Mouse (Mus musculus) heart, embryonic 10.5 days (tissue): ENCODE measurements around the gene Rnf214. TPM values are rescaled to one million over a fixed set of nuclear protein-coding genes. Genes with fewer than 3 reads are reported as not detected.

Experiments used
- DNase-seq: peaks from one replicate; pipeline ENCODE4 v3.0.0-alpha.2; 2017; ENCODE audit warnings: low spot score
- H3K27ac ChIP-seq: fragments of 300-500 bp; sonication (generic); 2 replicates; pipeline ENCODE4 v1.5.1; 2016; ENCODE audit warnings: mild to moderate bottlenecking
- H3K27me3 ChIP-seq: fragments of 300-500 bp; sonication (generic); 2 replicates; pipeline ENCODE4 v1.6.1; 2016; ENCODE audit warnings: mild to moderate bottlenecking; ENCODE audit not compliant: poor library complexity, insufficient read depth, severe bottlenecking
- H3K36me3 ChIP-seq: fragments of 300-500 bp; sonication (generic); 2 replicates; pipeline ENCODE4 v1.6.1; 2016; ENCODE audit warnings: mild to moderate bottlenecking, moderate library complexity
- H3K4me1 ChIP-seq: fragments of 300-500 bp; sonication (generic); 2 replicates; pipeline ENCODE4 v1.6.1; 2016; ENCODE audit warnings: mild to moderate bottlenecking
- H3K4me3 ChIP-seq: fragments of 300-500 bp; sonication (generic); 2 replicates; pipeline ENCODE4 v1.5.1; 2016; ENCODE audit warnings: mild to moderate bottlenecking, moderate library complexity
- H3K9me3 ChIP-seq: fragments of 300-500 bp; sonication (generic); 2 replicates; pipeline ENCODE4 v1.6.1; 2016; ENCODE audit warnings: mild to moderate bottlenecking, moderate library complexity
- WGBS: fragments of 180-500 bp; shearing (Covaris S2); methylation state at CpG from one replicate; pipeline ENCODE4 v1.1.7; 2016; 5-methylcytosine and 5-hydroxymethylcytosine counted together
- polyA plus RNA-seq: library from polyadenylated mRNA; unstranded; fragments of >200 nt; fragmentation: Nextera tagmentation; extraction: Ambion mirVana; gene quantifications from 2 replicates; pipeline ENCODE4 v1.2.1, GENCODE M21; 2016

The Rnf214 gene
- polyA plus RNA-seq, 1 experiment from 2014 or later, result 45.5 TPM

GRCm38 (mm10) chr9:45840331-45840730 is 66.4 kb downstream of the Rnf214 start:
- H3K4me3 ChIP-seq, result peak overlapping the region; percentile 88
- WGBS, result 62% methylated on average over 5 of the region's 5 CpGs

GRCm38 (mm10) chr9:45839982-45840300 is 66.8 kb downstream of the Rnf214 start:
- Histone ChIP-seq H3K27me3 (no peaks in the 10 kb centered on the region), H3K4me1 (peaks cover 28% of the 10 kb centered on the region), H3K36me3 (no peaks in the 10 kb centered on the region), H3K4me3 (peak overlapping the region; percentile 88), H3K9me3 (no peaks in the 10 kb centered on the region), H3K27ac (peak overlapping the region; percentile 31; the same call in 1 of the 2 replicates)
- 65% methylated on average over 7 of the region's 7 CpGs for WGBS
- no peak for DNase-seq

More at GRCm38 (mm10) chr9:45840331-45840730, 66.4 kb downstream of the Rnf214 start:
- Histone ChIP-seq H3K27ac (peak overlapping the region; percentile 31; the same call in 1 of the 2 replicates), H3K9me3 (no peaks in the 10 kb centered on the region), H3K27me3 (no peaks in the 10 kb centered on the region), H3K4me1 (peaks cover 28% of the 10 kb centered on the region), H3K36me3 (0 out of 2 replicates have a peak, but pooled peaks cover 2% of the 10 kb centered on the region)
- no peak for DNase-seq

GRCm38 (mm10) chr9:45839139-45839981 is 67.4 kb downstream of the Rnf214 start:
- peak overlapping the region; percentile 88 for H3K4me3 ChIP-seq
- H3K36me3 ChIP-seq, result no peaks in the 10 kb centered on the region
- no peaks in the 10 kb centered on the region for H3K27me3 ChIP-seq
- 6% methylated on average over 17 of the region's 17 CpGs for WGBS
- no peaks in the 10 kb centered on the region for H3K9me3 ChIP-seq
- DNase-seq, result no peak
- peaks cover 28% of the 10 kb centered on the region for H3K4me1 ChIP-seq
- H3K27ac ChIP-seq, result peak overlapping the region; percentile 87

- peak; percentile 93 for DNase-seq
- Histone ChIP-seq H3K27ac (peak within 1 kb of the TSS; percentile 87), H3K36me3 (no peaks in the 10 kb centered on the region), H3K27me3 (no peaks in the 10 kb centered on the region), H3K9me3 (no peaks in the 10 kb centered on the region), H3K4me3 (peak within 1 kb of the TSS; percentile 88), H3K4me1 (peaks cover 23% of the 10 kb centered on the region)
- WGBS, result under 1% methylated on average over 40 of the region's 40 CpGs
Measured at GRCm38 (mm10) chr9:45838434-45839138, 68.1 kb downstream of the Rnf214 start, which contains the start of gene Bace1. Gene Bace1, plus strand, starts transcription at chr9:45838580.

GRCm38 (mm10) chr9:45838069-45838433 is 68.7 kb downstream of the Rnf214 start:
- WGBS, result 19% methylated on average over 4 of the region's 4 CpGs
- peaks cover 23% of the 10 kb centered on the region for H3K4me1 ChIP-seq
- H3K4me3 ChIP-seq, result peak overlapping the region; percentile 88
- H3K9me3 ChIP-seq, result no peaks in the 10 kb centered on the region
- H3K36me3 ChIP-seq, result no peaks in the 10 kb centered on the region
- H3K27me3 ChIP-seq, result no peaks in the 10 kb centered on the region
- no peak overlapping the region for H3K27ac ChIP-seq
- DNase-seq, result no peak

GRCm38 (mm10) chr9:45833461-45833860 is 73.2 kb downstream of the Rnf214 start:
- Histone ChIP-seq H3K27ac (no peak overlapping the region), H3K4me1 (no peaks in the 10 kb centered on the region), H3K27me3 (no peaks in the 10 kb centered on the region), H3K36me3 (no peaks in the 10 kb centered on the region), H3K9me3 (no peaks in the 10 kb centered on the region), H3K4me3 (no peak overlapping the region)
- whole genome bisulfite sequencing, result 87% methylated on average over 2 of the region's 2 CpGs
- no peak for DNase-seq

GRCm38 (mm10) chr9:45832898-45833297 is 73.8 kb downstream of the Rnf214 start:
- Histone ChIP-seq H3K9me3 (no peaks in the 10 kb centered on the region), H3K27ac (no peak overlapping the region), H3K27me3 (no peaks in the 10 kb centered on the region), H3K4me1 (peaks cover 3% of the 10 kb centered on the region), H3K36me3 (no peaks in the 10 kb centered on the region), H3K4me3 (no peak overlapping the region)
- WGBS, result 87% methylated on average over 2 of the region's 2 CpGs
- no peak for DNase-seq

GRCm38 (mm10) chr9:45829107-45829506 is 77.6 kb downstream of the Rnf214 start:
- peak; percentile 88 for DNase-seq
- peak overlapping the region; percentile 73 for H3K4me3 ChIP-seq
- no peaks in the 10 kb centered on the region for H3K27me3 ChIP-seq
- WGBS, result 23% methylated on average over 10 of the region's 10 CpGs
- peaks cover 11% of the 10 kb centered on the region for H3K4me1 ChIP-seq
- no peaks in the 10 kb centered on the region for H3K9me3 ChIP-seq
- no peaks in the 10 kb centered on the region for H3K36me3 ChIP-seq
- 0 out of 2 replicates have a peak overlapping the region, but pooled peaks have one; percentile 42 for H3K27ac ChIP-seq

- H3K36me3 ChIP-seq, result peaks cover under 1% of the 10 kb centered on the region; the same call in 1 of the 2 replicates
- DNase-seq, result peak; percentile 97
- no peaks in the 10 kb centered on the region for H3K9me3 ChIP-seq
- WGBS, result under 1% methylated on average over 31 of the region's 31 CpGs
- no peaks in the 10 kb centered on the region for H3K27me3 ChIP-seq
- peak within 1 kb of the TSS; percentile 73 for H3K4me3 ChIP-seq
- peaks cover 11% of the 10 kb centered on the region for H3K4me1 ChIP-seq
- H3K27ac ChIP-seq, result peak within 1 kb of the TSS; percentile 80
Measured at GRCm38 (mm10) chr9:45828291-45828963, 78.3 kb downstream of the Rnf214 start, which contains the start of gene Cep164. Gene Cep164, minus strand, starts transcription at chr9:45828691.

GRCm38 (mm10) chr9:45827663-45828290 is 78.9 kb downstream of the Rnf214 start:
- 5% methylated on average over 23 of the region's 23 CpGs for WGBS
- DNase-seq, result no peak
- Histone ChIP-seq H3K27me3 (no peaks in the 10 kb centered on the region), H3K27ac (peak overlapping the region; percentile 80), H3K4me3 (peak overlapping the region; percentile 73), H3K9me3 (no peaks in the 10 kb centered on the region), H3K4me1 (peaks cover 11% of the 10 kb centered on the region), H3K36me3 (peaks cover 6% of the 10 kb centered on the region)

- no peak overlapping the region for H3K4me3 ChIP-seq
- peaks cover 47% of the 10 kb centered on the region for H3K36me3 ChIP-seq
- no peak overlapping the region for H3K27ac ChIP-seq
- H3K9me3 ChIP-seq, result no peaks in the 10 kb centered on the region
- H3K27me3 ChIP-seq, result no peaks in the 10 kb centered on the region
- peaks cover 8% of the 10 kb centered on the region; the same call in 1 of the 2 replicates for H3K4me1 ChIP-seq
- 74% methylated on average over 9 of the region's 9 CpGs for WGBS
- DNase-seq, result no peak
Measured at GRCm38 (mm10) chr9:45818406-45819011, 88.2 kb downstream of the Rnf214 start.

- Histone ChIP-seq H3K27me3 (no peaks in the 10 kb centered on the region), H3K27ac (no peak overlapping the region), H3K9me3 (no peaks in the 10 kb centered on the region), H3K36me3 (peaks cover 29% of the 10 kb centered on the region), H3K4me1 (peaks cover 8% of the 10 kb centered on the region; the same call in 1 of the 2 replicates), H3K4me3 (no peak overlapping the region)
- DNase-seq, result no peak
- 78% methylated on average over 10 of the region's 10 CpGs for WGBS
Measured at GRCm38 (mm10) chr9:45815525-45815924, 91.2 kb downstream of the Rnf214 start.
